Mouse (Mus musculus) erythroblast, embryonic 14.5 days (primary cell): ENCODE measurements around the gene Gm13697.

Source experiments
- GATA1 ChIP-seq: IDR thresholded peaks from 2 replicates; pipeline ENCODE4 v1.6.1; 2012; ENCODE audit warnings: low read length, inconsistent platforms, mixed read lengths
- TAL1 ChIP-seq: IDR thresholded peaks from 3 replicates; pipeline ENCODE4 v1.6.1; 2012; ENCODE audit warnings: low read length, inconsistent platforms, mixed read lengths

DNA sequence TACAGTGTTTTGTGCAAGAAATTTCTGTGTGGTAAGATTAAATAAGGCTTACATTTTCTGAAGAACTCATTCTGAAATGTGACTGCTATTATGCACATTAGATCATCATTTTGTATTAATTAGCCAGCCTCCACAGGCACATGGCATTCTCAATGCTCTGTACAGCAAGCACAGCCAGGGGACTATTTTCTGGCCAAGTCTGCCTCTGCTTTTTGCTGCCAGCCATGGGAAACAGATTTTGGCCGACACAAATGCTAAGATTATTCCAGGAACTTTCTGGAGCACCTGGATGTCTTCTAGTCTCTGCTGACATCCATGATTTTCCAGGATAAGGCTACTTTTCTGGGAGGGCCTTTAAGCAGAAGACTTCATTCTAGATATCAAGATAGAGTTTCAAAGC lies 24.4 kb downstream of the Gm13697 start:
- TF ChIP-seq GATA1 = no peak
- TF ChIP-seq TAL1 = no peak
